In genomic region chr11:103104469-103104868, GRCm38 (mm10) we compare ENCODE assay signal across 15 mouse cellular contexts. TPM values are rescaled to one million over a fixed set of nuclear protein-coding genes. Genes with fewer than 3 reads are reported as not detected.
DNase-seq lines count a peak whose midpoint lies in the region; ATAC-seq and TF ChIP-seq lines count a peak whose summit lies in the region.
"Had no signal": no experiment of that assay in that cellular context is flagged by ENCODE, and none has a peak within 500 bp of the region (broad histone marks: within the 10 kb centered on the region; RNA-seq: fewer than 3 reads in every experiment).

No protein-coding gene starts in this region.

- H3K36me3 ChIP-seq in kidney, adult 2 months (ENCODE audit: control insufficient read depth, insufficient read depth, low read length) = no peaks in the 10 kb centered on the region; the same call in 1 of the 2 replicates
- H3K36me3 ChIP-seq in MEL (ENCODE audit: control insufficient read depth in 1 of 2, insufficient read depth in 2 of 2, low read length in 2 of 2) = peaks cover 0 to 9% of the 10 kb centered on the region in 2 experiments; a peak in 2 of 4 replicates
- H3K36me3 ChIP-seq in embryonic facial prominence, embryonic 15.5 days = no peaks in the 10 kb centered on the region
- peaks cover 47% of the 10 kb centered on the region for H3K36me3 ChIP-seq in liver, embryonic 15.5 days (replicated peaks)
- H3K36me3 ChIP-seq: forebrain, embryonic 15.5 days; hindbrain, embryonic 13.5 days; limb, embryonic 12.5 days; neural tube, embryonic 13.5 days had no signal

- peak; percentile 44 to 60; a peak in 3 of 4 replicates for TF ChIP-seq EP300 in MEL (IDR thresholded peaks at IDR 0.05; ENCODE audit: low read depth in 1 of 2, low read length in 2 of 2)

- H3K4me3 ChIP-seq in kidney, adult 2 months (ENCODE audit: insufficient read depth, low read depth, low read length) = peak overlapping the region; percentile 77
- H3K4me3 ChIP-seq in MEL (ENCODE audit: control insufficient read depth in 1 of 2, insufficient read depth in 1 of 2, low read depth in 2 of 2, low read length in 2 of 2) = peak overlapping the region; percentile 59 to 67
- no peak overlapping the region for H3K4me3 ChIP-seq in embryonic facial prominence, embryonic 15.5 days (replicated peaks)
- peak overlapping the region; percentile 70 for H3K4me3 ChIP-seq in liver, embryonic 15.5 days (replicated peaks)
- H3K4me3 ChIP-seq: forebrain, embryonic 15.5 days; hindbrain, embryonic 13.5 days; limb, embryonic 12.5 days; neural tube, embryonic 13.5 days had no signal

- no peak for TF ChIP-seq RAD21 in MEL (IDR thresholded peaks at IDR 0.05; ENCODE audit: low read depth, low read length)

- no peaks in the 10 kb centered on the region for H3K9me3 ChIP-seq in MEL (replicated peaks; ENCODE audit: insufficient read depth, low read length)
- H3K9me3 ChIP-seq in embryonic facial prominence, embryonic 15.5 days (replicated peaks) = no peaks in the 10 kb centered on the region
- H3K9me3 ChIP-seq in liver, embryonic 15.5 days (replicated peaks) = no peaks in the 10 kb centered on the region
- H3K9me3 ChIP-seq: forebrain, embryonic 15.5 days; hindbrain, embryonic 13.5 days; limb, embryonic 12.5 days; neural tube, embryonic 13.5 days had no signal

- TF ChIP-seq CTCF in kidney, adult 2 months (conservative IDR thresholded peaks at IDR 0.05; ENCODE audit: insufficient read depth, insufficient read length, low read depth, low read length) = no peak
- no peak for TF ChIP-seq CTCF in MEL (IDR thresholded peaks at IDR 0.05 in 2 of 3, conservative IDR thresholded peaks at IDR 0.05 in 1 of 3; ENCODE audit: control insufficient read depth in 1 of 3, insufficient read depth in 1 of 3, low read depth in 2 of 3, low read length in 3 of 3, poor library complexity in 1 of 3, severe bottlenecking in 1 of 3)

- H3K4me1 ChIP-seq in kidney, adult 2 months (ENCODE audit: control insufficient read depth, insufficient read depth, low read length) = peaks cover 13% of the 10 kb centered on the region
- H3K4me1 ChIP-seq in MEL (ENCODE audit: control insufficient read depth in 1 of 2, insufficient read depth in 2 of 2, low read length in 2 of 2) = peaks cover 9 to 20% of the 10 kb centered on the region in 2 experiments
- peaks cover 32% of the 10 kb centered on the region for H3K4me1 ChIP-seq in embryonic facial prominence, embryonic 15.5 days
- H3K4me1 ChIP-seq in liver, embryonic 15.5 days (replicated peaks) = peaks cover 62% of the 10 kb centered on the region

- no peak for TF ChIP-seq POLR2A in kidney, adult 2 months (IDR thresholded peaks at IDR 0.05; ENCODE audit: low read depth, low read length)
- no peak for TF ChIP-seq POLR2A in MEL (IDR thresholded peaks at IDR 0.05; ENCODE audit: control insufficient read depth in 1 of 2, insufficient read depth in 1 of 2, low read depth in 1 of 2, low read length in 2 of 2, poor library complexity in 1 of 2)

- 0 out of 2 replicates have a peak overlapping the region, but pooled peaks have one; percentile 92 for H3K4me2 ChIP-seq in embryonic facial prominence, embryonic 15.5 days (replicated peaks)
- peak overlapping the region; percentile 84 for H3K4me2 ChIP-seq in liver, embryonic 15.5 days
- H3K4me2 ChIP-seq: forebrain, embryonic 15.5 days; hindbrain, embryonic 13.5 days; neural tube, embryonic 13.5 days had no signal

- intact Hi-C loops in gastrocnemius, postnatal 14 days (cut with DNase I; ENCODE audit: low total_unique reads) = loop anchor here (5.0 kb wide), 1 partner anchor 53 kb away; no protein-coding TSS in a partner anchor

- DNase-seq in kidney, adult 2 months = peak; percentile 41
- DNase-seq in kidney, adult 8-10 months = no peak
- peak; percentile 82 for DNase-seq in MEL (ENCODE audit: low read depth, low spot score)
- no peak for DNase-seq in layer of hippocampus, postnatal 25 days (ENCODE audit: extremely low spot score in 1 of 2, low spot score in 1 of 2)
- DNase-seq in retina, postnatal 1 day = no peak
- no peak for DNase-seq in gastrocnemius, postnatal 14 days
- DNase-seq: embryo, embryonic 11 days; right cerebral cortex, postnatal 25 days had no signal

- ATAC-seq in embryonic facial prominence, embryonic 15.5 days (ENCODE audit: insufficient number of reproducible peaks, low FRiP score, low TSS enrichment, low read depth) = no peak
- ATAC-seq in liver, embryonic 15.5 days (ENCODE audit: insufficient read depth) = peak; percentile 50
- ATAC-seq: forebrain, embryonic 15.5 days had no signal

- H3K9ac ChIP-seq in MEL (ENCODE audit: control insufficient read depth, low read depth, low read length, poor library complexity, severe bottlenecking) = peak overlapping the region; percentile 36
- no peak overlapping the region for H3K9ac ChIP-seq in embryonic facial prominence, embryonic 15.5 days
- peak overlapping the region; percentile 74 for H3K9ac ChIP-seq in liver, embryonic 15.5 days
- H3K9ac ChIP-seq: forebrain, embryonic 15.5 days; hindbrain, embryonic 13.5 days; limb, embryonic 12.5 days; neural tube, embryonic 13.5 days had no signal

- peak overlapping the region; percentile 80 for H3K27ac ChIP-seq in kidney, adult 2 months (ENCODE audit: insufficient read depth, low read depth, low read length)
- H3K27ac ChIP-seq in MEL (ENCODE audit: control insufficient read depth, low read depth, low read length) = 0 out of 2 replicates have a peak overlapping the region, but pooled peaks have one; percentile 5
- no peak overlapping the region for H3K27ac ChIP-seq in embryonic facial prominence, embryonic 15.5 days (replicated peaks)
- peak overlapping the region; percentile 98 for H3K27ac ChIP-seq in liver, embryonic 15.5 days (replicated peaks)
- H3K27ac ChIP-seq: forebrain, embryonic 15.5 days; hindbrain, embryonic 13.5 days; layer of hippocampus, adult 2 months; limb, embryonic 12.5 days; neural tube, embryonic 13.5 days had no signal

- no peaks in the 10 kb centered on the region for H3K27me3 ChIP-seq in kidney, adult 2 months (replicated peaks; ENCODE audit: control insufficient read depth, insufficient read depth, low read length)
- no peaks in the 10 kb centered on the region for H3K27me3 ChIP-seq in MEL (ENCODE audit: control insufficient read depth in 1 of 2, insufficient read depth in 2 of 2, low read length in 2 of 2)
- H3K27me3 ChIP-seq in embryonic facial prominence, embryonic 15.5 days = peaks cover 11% of the 10 kb centered on the region
- H3K27me3 ChIP-seq in liver, embryonic 15.5 days = peaks cover 31% of the 10 kb centered on the region

- no peaks in the 10 kb centered on the region; the same call in 1 of the 2 replicates for H3K79me2 ChIP-seq in MEL (ENCODE audit: control insufficient read depth, insufficient read depth, low read length, poor library complexity)

- WGBS in kidney, adult 2 months = 59% methylated on average over 7 of the region's 7 CpGs
- 70% methylated on average over 7 of the region's 7 CpGs for WGBS in embryonic facial prominence, embryonic 15.5 days
- 19% methylated on average over 7 of the region's 7 CpGs for WGBS in liver, embryonic 15.5 days (ENCODE audit: insufficient replicate concordance)

TF ChIP-seq in MEL, 35 proteins besides CTCF, POLR2A, EP300 and RAD21 (continues in another document):
- TF ChIP-seq NRF1 (IDR thresholded peaks at IDR 0.05; ENCODE audit: insufficient read depth, low read depth, low read length, poor library complexity, severe bottlenecking) (peak; percentile 16; the same call in 1 of the 2 replicates), SIN3A (IDR thresholded peaks at IDR 0.05; ENCODE audit: low read length) (peak; percentile 83), POLR2AphosphoS5 (IDR thresholded peaks at IDR 0.05; ENCODE audit: borderline replicate concordance, low read depth, low read length) (no peak)

RNA-seq across cellular contexts. Expression of gene Acbd4, which starts 3.0 kb away (rescaled TPM):
- 119 and 130 TPM in 2 replicates for polyA plus RNA-seq in kidney, adult 2 months (2012; rRNA removed)
- 15.2 and 16.6 TPM in 2 replicates for total RNA-seq in MEL (2012; rRNA removed)
- polyA plus RNA-seq in MEL (2012; ENCODE audit: insufficient read depth in 1 of 2, insufficient read length in 2 of 2, low read depth in 1 of 2, low replicate concordance in 2 of 2, missing spikeins in 1 of 2) = 10 to 100 TPM in 1 of 2 experiments, not detected in 1; 18.3 TPM
- 23.4 and 27.9 TPM in 2 replicates for polyA plus RNA-seq in embryonic facial prominence, embryonic 15.5 days (2015; fragmentation: Nextera tagmentation; extraction: Ambion mirVana)
- polyA plus RNA-seq in liver, embryonic 15.5 days (2015; fragmentation: Nextera tagmentation; extraction: Ambion mirVana) = 60.6 and 60.9 TPM in 2 replicates
- 10 to 100 TPM; 79.5 to 90.4 TPM for total RNA-seq in layer of hippocampus, postnatal 25 days (2021)
- total RNA-seq in gastrocnemius, postnatal 14 days (2021) = 10 to 100 TPM; 30.0 to 35.7 TPM

RNA-seq across cellular contexts. Expression of gene Plcd3, which starts 3.0 kb away (rescaled TPM):
- 14.9 and 18.1 TPM in 2 replicates for polyA plus RNA-seq in kidney, adult 2 months (2012; rRNA removed)
- total RNA-seq in MEL (2012; rRNA removed) = 1.7 and 2.0 TPM in 2 replicates
- 1 to 10 TPM in 1 of 2 experiments, not detected in 1; 2.6 TPM for polyA plus RNA-seq in MEL (2012; ENCODE audit: insufficient read depth in 1 of 2, insufficient read length in 2 of 2, low read depth in 1 of 2, low replicate concordance in 2 of 2, missing spikeins in 1 of 2)
- polyA plus RNA-seq in embryonic facial prominence, embryonic 15.5 days (2015; fragmentation: Nextera tagmentation; extraction: Ambion mirVana) = 7.6 and 9.0 TPM in 2 replicates
- polyA plus RNA-seq in liver, embryonic 15.5 days (2015; fragmentation: Nextera tagmentation; extraction: Ambion mirVana) = 0.31 and 0.45 TPM in 2 replicates
- total RNA-seq in layer of hippocampus, postnatal 25 days (2021) = 10 to 100 TPM in 1 of 2 experiments, 1 to 10 TPM in 1; 9.1 to 10.2 TPM
- total RNA-seq in gastrocnemius, postnatal 14 days (2021) = 1 to 10 TPM; 4.5 TPM

RNA-seq across cellular contexts. Expression of gene Hexim1, which starts 11.6 kb away (rescaled TPM):
- polyA plus RNA-seq in kidney, adult 2 months (2012; rRNA removed) = 24.9 and 26.4 TPM in 2 replicates
- 17.3 and 18.4 TPM in 2 replicates for total RNA-seq in MEL (2012; rRNA removed)
- 10 to 100 TPM in 1 of 2 experiments, not detected in 1; 25.4 TPM for polyA plus RNA-seq in MEL (2012; ENCODE audit: insufficient read depth in 1 of 2, insufficient read length in 2 of 2, low read depth in 1 of 2, low replicate concordance in 2 of 2, missing spikeins in 1 of 2)
- 5.9 and 6.1 TPM in 2 replicates for polyA plus RNA-seq in embryonic facial prominence, embryonic 15.5 days (2015; fragmentation: Nextera tagmentation; extraction: Ambion mirVana)
- 1.8 and 1.9 TPM in 2 replicates for polyA plus RNA-seq in liver, embryonic 15.5 days (2015; fragmentation: Nextera tagmentation; extraction: Ambion mirVana)
- total RNA-seq in layer of hippocampus, postnatal 25 days (2021) = 10 to 100 TPM; 52.3 to 53.3 TPM
- 10 to 100 TPM; 20.7 to 21.5 TPM for total RNA-seq in gastrocnemius, postnatal 14 days (2021)

RNA-seq across cellular contexts. Expression of gene Hexim2, which starts 27.8 kb away (rescaled TPM):
- polyA plus RNA-seq in kidney, adult 2 months (2012; rRNA removed) = 3.8 and 4.0 TPM in 2 replicates
- 12.3 and 17.2 TPM in 2 replicates for total RNA-seq in MEL (2012; rRNA removed)
- polyA plus RNA-seq in MEL (2012; ENCODE audit: insufficient read depth in 1 of 2, insufficient read length in 2 of 2, low read depth in 1 of 2, low replicate concordance in 2 of 2, missing spikeins in 1 of 2) = 10 to 100 TPM in 1 of 2 experiments, not detected in 1; 12.5 TPM
- polyA plus RNA-seq in embryonic facial prominence, embryonic 15.5 days (2015; fragmentation: Nextera tagmentation; extraction: Ambion mirVana) = 14.0 and 14.1 TPM in 2 replicates
- polyA plus RNA-seq in liver, embryonic 15.5 days (2015; fragmentation: Nextera tagmentation; extraction: Ambion mirVana) = 4.2 and 4.7 TPM in 2 replicates
- 10 to 100 TPM; 13.2 to 14.7 TPM for total RNA-seq in layer of hippocampus, postnatal 25 days (2021)
- total RNA-seq in gastrocnemius, postnatal 14 days (2021) = 1 to 10 TPM; 2.7 to 3.8 TPM

Comparison
In these comparisons a context has a peak if more than half of its experiments do, and no peak if none do; other contexts are left out.
1. DNase-seq: peak in kidney, adult 2 months (single experiment) and MEL (single experiment); none in kidney, adult 8-10 months (0 of 2), layer of hippocampus, postnatal 25 days (0 of 2), retina, postnatal 1 day (single experiment) and gastrocnemius, postnatal 14 days (single experiment).